Mouse (Mus musculus) erythroblast, adult 5-6 weeks (primary cell): ENCODE data around the gene Gm5346. TPM values are rescaled to one million over a fixed set of nuclear protein-coding genes. Genes with fewer than 3 reads are reported as not detected.
"Not testable (repeated sequence)": the region's sequence is repeated elsewhere in the genome, so short reads cannot be mapped to it uniquely, and the experiment has no call there.

Source experiments
- ATAC-seq: replicated peaks from 2 replicates; pipeline ENCODE4 v1.8.0; 2016; ENCODE audit warnings: moderate number of reproducible peaks, mild to moderate bottlenecking, moderate TSS enrichment, inconsistent platforms; ENCODE audit not compliant: poor library complexity, low FRiP score, severe bottlenecking
- total RNA-seq, 2 experiments: library from RNA; stranded (forward) in 1 of 2; stranded (reverse) in 1 of 2; fragments of 150-400 nt in 1 of 2; fragments of 200-764, 138-1000 nt in 1 of 2; gene quantifications; 2 replicates each; pipeline versions ENCODE4 v1.2.3 to v1.2.4; 2015 to 2017; ENCODE audit warnings: low replicate concordance in 2 of 2

Gm5346 gene
- total RNA-seq (2015; ENCODE audit: low replicate concordance) (not detected in 2 replicates), total RNA-seq (2017; ENCODE audit: low replicate concordance) (not detected in 2 replicates)

- no peak for ATAC-seq
Measured at GRCm38 (mm10) chr8:43627176-43627575, at the start of gene Gm5346. TSS of gene Gm5346 (minus strand) at chr8:43627276.

GRCm38 (mm10) chr8:43616046-43616445, 11.0 kb downstream of the Gm5346 start:
- no peak for ATAC-seq

DNA sequence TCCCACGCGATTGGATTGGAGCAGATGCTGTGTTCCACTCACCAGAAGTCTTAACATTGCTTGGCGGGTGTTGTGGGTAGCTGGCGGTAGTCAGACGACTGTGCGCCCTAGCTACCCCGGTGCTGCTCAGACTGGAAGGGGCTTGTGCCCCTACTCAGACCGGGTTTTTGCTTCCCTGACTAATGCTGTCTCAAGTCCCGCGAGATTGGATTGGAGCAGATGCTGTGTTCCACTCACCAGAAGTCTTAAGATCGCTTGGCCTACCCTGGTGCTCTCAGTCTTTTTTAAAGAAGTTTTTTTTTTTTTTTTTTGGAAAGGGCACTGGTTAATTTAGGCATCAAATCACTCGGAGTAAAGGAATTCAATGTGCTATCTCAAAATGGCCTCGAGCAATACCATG, 23.4 kb downstream of the Gm5346 start:
- ATAC-seq: not testable (repeated sequence)

GRCm38 (mm10) chr8:43603166-43603565, 23.9 kb downstream of the Gm5346 start:
- not testable (repeated sequence) for ATAC-seq

GRCm38 (mm10) chr8:43576607-43577006, 50.5 kb downstream of the Gm5346 start, which contains the start of gene Adam26a:
TSS of gene Adam26a (minus strand) at chr8:43576707.
- not testable (repeated sequence) for ATAC-seq

Other genes starting within 250 kb of the Gm5346 start
- not detected in 2 replicates for gene Adam26b, start 99.2 kb downstream of the Gm5346 start, total RNA-seq (2015; ENCODE audit: low replicate concordance)
- gene Adam26b, start 99.2 kb downstream of the Gm5346 start, total RNA-seq (2017; ENCODE audit: low replicate concordance): not detected in 2 replicates
- not detected in 2 replicates for gene Adam26a, start 50.6 kb downstream of the Gm5346 start, total RNA-seq (2015; ENCODE audit: low replicate concordance)
- gene Adam26a, start 50.6 kb downstream of the Gm5346 start, total RNA-seq (2017; ENCODE audit: low replicate concordance): not detected in 2 replicates
- not detected in 2 replicates for gene Adam34, start 82.8 kb upstream of the Gm5346 start, total RNA-seq (2015; ENCODE audit: low replicate concordance)
- not detected in 2 replicates for gene Adam34, start 82.8 kb upstream of the Gm5346 start, total RNA-seq (2017; ENCODE audit: low replicate concordance)